Mouse (Mus musculus): ENCODE data around the gene Rac2. TPM values are rescaled to one million over a fixed set of nuclear protein-coding genes. Genes with fewer than 3 reads are reported as not detected.

Rac2 gene
- total RNA-seq, 2 experiments from 2014 or later: 21.3 to 27.1 TPM

DNA sequence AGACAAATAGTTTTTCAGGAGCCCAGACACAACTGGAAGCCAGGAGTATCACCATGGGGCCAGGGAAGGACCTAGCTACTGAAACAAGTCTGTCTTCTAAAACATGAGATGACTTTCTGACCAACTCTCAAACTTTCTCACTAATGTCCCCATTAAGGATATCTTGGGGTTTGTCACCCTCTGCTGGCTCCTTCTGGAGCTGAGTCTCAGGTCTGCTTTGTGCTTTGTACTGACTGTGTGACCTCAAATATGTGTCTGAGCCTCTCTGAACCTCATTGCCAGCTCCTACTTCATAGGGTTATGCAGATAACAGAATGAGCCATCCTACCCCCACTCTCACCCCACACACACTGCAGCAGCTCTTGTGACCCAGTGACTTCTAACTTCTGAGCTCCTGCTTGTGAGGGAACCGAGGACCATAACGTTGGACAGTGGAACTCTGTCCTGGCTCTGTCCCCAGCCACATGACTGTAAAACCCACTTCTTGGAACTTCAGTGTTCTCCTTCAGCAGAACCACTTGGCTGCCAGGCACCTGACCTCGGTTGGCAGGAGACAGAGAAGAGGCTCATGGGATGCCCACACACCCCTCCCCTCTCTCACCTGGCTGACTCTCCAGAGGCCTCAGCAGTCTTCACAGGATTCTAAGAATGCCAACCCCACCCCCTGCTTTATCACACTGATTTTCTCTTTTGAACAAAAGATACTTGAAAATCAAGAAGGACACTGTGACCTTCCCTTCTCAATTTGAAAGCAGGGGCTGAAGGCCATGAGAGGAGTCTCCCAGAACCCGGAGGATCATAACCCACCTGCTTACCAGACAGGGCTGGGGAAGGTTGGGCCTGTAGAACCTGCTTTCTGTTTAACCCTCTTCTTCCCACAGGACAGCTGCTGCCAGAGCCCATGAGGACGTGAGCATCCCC, 24.9 kb downstream of the Rac2 start:
- peak; percentile 52 for DNase-seq

DNA sequence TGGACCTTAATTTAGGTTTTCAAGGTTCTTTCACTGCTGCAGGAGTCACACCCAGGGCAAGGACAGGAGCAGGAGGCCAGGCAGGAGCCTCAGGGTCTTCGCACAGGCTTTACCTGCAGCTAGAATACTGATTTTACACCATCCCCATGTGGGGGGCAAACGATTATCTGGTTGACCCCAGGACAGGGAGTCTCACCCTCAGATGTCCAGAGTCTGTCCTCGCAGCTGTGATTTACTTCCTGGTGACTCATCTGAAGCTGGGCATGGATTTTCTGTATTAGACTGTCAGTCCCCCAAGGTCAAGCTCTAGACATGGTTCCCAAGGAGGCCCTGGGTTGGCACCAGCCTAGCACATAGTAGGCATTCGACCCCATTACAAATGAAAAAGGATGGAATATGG, 26.5 kb downstream of the Rac2 start:
- no peak for DNase-seq

DNA sequence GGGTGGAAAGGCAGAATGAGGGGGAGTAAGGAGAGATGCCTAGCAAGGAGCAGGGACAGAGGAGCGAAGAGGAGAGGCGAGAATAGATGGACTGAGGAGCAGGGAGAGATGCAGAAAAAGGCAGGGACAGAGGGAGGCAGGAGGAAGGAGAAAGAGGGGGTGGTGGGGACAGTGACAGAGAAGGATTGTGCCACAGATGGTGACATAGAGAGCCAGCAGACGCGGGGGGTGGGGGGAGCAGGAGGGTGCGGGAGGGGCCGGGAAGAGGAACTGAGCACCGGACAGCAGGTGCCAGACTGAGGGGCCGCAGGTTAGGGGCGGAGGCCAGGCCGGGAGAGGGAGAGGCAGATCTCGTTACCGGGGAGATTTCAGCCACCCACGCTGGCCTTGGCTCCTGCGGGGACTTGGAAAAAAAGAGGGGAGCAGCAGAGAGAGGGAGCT, 28.0 kb downstream of the Rac2 start, which contains the start of gene Sstr3:
TSS of gene Sstr3 (minus strand) at position 125 of the 441 bp plus-strand sequence.
- DNase-seq: peak; percentile 61

DNA sequence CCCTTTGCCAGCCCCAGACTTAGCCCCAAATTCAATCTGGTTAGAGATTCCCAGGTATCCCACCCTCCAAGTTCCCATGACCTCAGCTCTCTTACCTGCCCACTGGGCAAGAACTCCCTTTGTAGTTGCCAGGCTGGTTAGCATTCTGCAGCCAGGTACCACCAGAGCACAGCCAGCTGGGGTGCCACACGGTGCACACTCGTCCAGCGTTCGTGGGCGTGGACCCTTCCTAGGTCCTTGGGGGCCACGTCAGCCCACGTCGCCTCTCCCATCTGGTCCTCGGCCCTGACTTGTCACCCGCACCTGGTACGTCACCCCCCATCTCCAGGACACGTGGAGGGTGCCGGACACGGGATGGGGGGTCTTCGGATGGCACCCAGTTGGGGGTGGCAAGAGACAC, 28.5 kb downstream of the Rac2 start:
- no peak for DNase-seq

DNA sequence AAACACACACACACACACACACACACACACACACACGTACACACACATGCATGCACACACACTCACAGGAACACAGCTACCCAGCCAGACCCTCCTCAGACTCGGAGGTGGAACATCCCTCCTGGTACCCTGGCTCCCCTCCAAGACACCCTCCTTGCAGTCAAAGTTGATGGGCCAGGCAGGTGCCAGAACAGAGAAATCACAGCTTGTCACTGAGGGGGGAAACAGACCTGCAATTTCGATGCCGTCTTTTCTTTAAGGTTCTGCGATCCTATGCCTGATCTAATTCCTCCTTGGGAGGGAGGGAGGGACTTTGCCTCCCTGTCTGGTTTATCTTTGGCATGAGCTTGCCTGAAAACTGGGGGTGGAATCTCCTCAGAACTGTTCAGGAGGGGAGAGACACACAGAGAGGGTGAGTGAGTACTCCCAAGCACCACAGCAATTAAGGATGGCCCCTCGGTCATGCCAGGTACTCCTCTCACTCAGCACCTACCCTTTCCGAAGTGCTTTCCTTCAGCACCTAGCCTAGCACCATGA, 29.7 kb downstream of the Rac2 start:
- DNase-seq: no peak

DNA sequence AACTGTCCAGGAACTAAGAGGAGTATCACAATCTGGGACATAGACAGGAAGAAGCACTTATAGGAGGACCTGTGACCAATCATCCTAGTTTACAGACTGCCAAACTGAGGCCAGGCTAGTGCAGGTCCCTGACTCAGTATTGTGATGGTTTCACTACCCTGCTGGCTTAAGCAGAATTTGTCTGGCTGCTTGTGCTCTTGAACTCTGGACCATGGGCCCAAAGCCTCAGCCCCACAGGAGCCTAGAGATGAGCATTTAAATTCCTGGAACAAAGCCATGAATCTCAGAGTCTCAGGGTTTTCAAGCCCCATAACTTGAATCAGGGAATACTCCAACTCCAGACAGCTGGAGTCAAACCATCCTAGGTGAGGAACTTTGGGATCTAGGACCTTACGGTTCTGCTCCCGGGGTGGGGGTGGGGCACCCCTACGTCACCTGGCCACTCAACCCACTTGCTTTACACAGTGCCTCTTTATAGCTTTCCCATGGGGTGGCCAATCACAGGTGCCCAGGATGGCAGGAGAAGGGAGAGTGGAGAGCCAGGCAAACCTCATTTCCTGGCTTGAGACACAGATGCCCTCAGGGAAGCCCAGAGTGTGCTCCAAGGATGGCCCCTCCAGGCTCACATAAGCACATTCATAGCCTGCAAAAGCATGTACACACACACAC, 30.4 kb downstream of the Rac2 start:
- DNase-seq: no peak

DNA sequence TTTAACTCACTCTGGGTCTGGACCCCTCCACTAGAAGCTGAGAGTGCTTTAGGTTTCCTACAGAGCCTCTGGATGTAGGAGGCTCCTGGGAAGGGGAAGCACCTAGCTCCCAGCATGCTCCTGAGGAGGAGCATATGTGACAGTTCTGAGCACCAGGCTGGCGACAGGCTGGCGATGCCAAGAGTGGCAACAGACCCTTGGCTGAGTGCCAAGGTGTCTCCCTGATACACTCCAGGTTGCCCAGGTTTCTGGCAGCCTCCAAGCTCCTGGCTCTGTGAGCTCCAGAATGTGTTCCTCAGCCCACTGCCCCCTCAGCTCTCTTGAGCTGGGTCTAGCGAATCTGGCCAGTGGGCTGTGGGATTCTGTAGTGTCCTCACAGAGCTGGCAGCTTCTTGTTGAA, 31.0 kb downstream of the Rac2 start:
- DNase-seq: no peak

DNA sequence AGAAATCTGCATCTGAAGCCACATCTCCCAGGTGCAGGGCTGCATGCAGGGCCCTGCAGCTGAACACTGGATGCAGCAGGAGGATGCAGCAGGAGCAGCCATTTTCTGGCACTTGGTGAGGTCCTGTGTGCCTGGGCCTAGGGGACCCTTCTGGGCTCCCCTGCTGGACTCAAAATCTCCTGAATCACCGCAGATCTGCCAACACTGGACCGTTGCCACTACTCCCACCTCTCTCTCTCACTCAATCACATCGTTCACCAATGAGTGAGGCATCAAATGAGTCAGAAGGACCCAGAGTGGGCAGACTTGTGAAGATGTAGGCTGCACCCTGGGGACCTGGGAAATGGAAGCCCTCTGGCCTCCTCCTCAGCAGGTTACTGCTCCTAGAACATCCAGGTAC, 31.5 kb downstream of the Rac2 start:
- no peak for DNase-seq

DNA sequence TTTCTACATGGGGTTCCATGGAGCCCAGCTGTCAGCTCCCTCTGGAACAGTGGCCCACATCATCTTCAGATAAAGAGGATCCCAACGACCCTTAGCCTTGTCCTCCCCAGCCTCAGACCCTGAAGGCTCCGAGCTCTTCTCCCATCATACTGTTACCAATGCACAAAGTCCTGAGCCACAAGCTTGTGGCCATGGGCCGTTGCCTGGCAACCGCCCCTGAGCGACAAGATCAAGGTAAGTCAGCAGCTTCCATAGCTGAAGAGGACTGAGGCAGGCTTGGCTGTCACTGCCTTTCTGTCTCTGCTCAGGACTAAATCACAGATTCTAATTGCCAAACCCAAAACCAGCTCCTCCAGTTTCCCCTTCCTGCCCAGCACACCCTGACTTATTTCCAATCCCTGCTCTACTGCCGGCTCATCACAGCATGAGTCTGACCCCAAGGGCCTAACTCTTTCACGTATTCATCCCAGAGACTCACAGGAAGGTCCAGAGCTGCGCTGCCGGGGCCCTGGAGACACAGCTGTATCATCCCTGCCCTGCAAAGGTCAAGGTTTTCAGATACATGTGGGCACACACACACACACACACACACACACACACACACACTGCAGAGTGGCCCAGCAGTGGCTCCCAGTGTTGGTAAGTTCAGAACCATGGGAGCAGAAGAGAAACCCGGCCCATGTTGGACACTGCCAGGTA, 36.7 kb downstream of the Rac2 start:
- peak; percentile 46 for DNase-seq

DNA sequence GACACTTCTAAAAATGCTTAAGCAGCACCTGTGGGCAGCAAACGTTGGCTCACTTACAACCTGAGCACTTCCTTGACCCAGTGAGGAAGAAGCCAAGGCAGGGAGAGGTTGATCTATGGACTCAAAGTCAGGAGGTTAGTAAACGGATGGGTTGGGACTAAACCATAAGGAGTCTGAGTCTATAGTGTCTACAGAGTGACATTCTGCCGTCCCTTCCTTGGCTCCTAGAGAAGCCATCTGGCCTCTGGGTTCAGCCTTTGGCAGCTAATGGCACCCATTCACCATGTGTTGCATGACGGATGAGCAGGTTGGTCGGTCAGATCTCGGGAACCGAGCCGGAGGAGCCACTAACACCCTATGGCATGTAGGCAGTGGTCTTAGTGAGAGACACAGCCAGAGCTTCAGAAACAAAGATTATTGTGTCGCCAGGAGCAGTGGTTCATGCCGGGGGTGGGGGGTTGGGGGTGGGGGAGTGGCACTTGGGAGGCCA, 39.2 kb downstream of the Rac2 start:
- DNase-seq: no peak

DNA sequence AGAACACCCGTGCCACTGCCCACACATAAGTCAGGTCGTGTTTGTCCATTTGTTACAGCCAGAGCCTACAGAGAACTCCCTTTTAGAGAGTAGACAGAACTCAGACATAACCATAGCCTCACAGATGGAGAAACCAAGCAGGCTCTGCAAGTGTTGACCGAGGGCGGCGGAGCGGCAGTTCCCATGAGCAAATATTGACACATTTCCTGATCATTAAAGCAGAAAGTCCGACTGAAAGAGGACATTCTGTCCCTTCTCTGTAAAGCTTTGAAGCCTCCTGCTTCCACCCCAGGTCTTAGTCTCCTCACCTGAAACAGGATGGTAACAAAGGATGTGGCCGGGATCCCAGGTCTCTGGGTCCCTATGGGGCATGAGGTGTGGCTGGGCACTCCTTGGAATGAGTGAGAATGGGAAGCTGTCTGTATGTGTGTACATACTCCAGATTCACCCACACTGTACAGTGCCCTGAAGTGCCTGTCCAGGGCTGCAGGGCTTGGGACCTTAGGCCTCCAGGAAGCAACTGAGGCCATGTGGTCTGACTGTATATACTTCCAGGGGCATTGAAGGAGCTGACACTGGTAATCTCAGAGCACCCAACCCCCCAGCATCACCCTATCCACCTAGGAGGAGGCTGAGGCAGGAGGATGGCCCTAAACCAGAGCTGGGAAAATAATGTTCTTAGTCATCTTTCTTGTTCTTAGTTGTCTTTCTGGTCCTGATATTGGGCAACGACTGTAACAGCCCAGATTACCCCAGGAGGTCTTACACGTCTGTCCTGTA, 39.8 kb downstream of the Rac2 start:
- DNase-seq: no peak

DNA sequence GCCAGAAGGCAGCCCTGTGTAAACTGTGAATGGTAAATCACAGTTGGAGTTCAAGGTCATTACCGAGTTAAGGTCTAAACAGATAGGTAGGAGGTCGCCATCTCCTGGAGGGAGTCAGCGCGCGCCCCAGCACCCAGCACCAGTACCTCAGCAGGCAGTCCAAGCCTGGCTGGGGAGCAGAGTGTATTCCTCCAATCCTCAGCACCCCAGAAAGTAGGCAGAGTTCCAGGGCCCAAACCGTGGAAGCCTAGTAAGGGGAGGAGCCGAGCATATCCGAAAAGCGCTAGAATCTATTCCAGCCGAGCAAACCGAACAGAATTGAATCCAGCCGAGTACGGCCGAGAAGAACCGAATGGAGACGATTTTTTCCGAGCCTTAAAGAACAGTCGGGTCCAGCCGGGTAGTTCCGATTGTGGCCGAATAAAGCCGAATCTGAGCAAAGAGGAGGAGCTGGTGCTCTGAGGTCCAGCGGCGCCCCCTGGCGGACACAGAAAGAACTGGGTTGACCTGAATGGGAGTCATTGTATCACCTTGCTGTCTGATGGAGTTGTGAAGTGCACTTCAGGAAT, 40.6 kb downstream of the Rac2 start:
- peak; percentile 98 for DNase-seq

DNA sequence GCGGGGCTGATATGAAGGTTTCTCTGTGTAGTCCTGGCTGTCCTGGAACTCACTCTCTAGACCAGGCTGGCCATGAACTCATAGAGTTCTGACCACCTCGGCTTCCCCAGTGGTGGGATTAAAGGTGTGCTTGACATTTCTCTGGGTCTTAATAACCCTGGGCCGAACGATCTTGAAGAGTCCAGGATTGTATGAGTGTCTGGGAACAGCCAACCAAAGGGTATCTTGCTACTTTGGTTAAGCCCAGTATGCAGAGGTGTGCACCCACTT, 41.2 kb downstream of the Rac2 start:
- no peak for DNase-seq

DNA sequence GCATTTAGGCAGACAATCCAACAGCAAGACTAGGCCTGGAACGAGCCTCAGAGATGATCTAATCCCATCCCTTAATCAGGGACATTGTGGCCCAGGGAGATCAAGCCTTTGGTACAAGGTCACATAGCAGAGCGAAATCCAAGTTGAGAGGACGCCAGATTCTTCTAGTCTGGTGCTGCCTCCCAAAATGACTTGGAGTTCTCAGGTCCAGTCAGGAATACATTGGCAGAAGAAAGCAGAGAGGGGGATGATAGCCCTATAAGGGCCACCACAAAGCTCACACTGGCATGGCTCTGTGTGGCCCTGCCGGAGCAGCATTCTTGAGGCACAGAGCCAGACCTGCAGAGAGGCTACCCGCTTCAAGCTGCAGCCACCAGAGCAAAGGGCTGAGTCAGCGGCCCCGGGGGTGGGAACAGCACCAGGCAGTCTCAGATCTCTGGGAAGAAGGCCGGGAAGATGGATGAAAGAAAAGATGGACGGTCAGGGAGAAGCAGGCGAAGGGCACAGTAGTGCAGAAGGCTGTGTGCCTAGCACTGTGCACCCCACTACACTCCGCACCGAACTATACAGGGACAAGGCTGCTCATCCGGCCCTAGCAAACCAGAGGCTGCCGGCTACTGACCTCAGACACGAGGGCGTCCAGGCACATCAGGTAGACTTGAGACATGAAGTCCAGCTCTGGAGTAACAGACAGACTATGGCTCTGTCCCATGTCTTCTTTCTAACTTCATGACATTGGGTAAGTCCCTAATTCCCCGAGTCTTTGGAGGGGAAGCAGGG, 41.7 kb downstream of the Rac2 start, which contains the start of gene C1qtnf6:
TSS of gene C1qtnf6 (minus strand) at position 746 of the 780 bp plus-strand sequence.
- DNase-seq: peak; percentile 82

DNA sequence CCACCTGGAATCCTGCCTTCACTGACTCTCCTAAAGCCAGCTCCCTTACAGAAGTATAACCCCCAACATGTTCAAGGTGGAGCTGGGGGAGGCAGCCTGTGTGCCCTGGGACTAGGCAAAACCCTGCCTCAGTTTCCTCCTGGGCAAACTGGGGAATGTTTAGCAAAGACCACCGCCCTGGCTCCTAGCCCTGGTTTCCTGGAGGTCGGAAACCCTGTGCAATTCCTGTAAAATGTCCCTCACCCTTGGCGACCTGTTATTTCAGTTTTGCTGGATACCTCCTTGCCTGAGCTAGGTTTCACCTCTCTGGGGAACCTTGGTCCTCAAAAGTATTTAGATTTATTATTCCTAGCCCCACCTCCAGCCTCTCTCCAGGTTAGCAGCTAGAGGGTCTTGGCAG, 42.4 kb downstream of the Rac2 start:
- DNase-seq: no peak

DNA sequence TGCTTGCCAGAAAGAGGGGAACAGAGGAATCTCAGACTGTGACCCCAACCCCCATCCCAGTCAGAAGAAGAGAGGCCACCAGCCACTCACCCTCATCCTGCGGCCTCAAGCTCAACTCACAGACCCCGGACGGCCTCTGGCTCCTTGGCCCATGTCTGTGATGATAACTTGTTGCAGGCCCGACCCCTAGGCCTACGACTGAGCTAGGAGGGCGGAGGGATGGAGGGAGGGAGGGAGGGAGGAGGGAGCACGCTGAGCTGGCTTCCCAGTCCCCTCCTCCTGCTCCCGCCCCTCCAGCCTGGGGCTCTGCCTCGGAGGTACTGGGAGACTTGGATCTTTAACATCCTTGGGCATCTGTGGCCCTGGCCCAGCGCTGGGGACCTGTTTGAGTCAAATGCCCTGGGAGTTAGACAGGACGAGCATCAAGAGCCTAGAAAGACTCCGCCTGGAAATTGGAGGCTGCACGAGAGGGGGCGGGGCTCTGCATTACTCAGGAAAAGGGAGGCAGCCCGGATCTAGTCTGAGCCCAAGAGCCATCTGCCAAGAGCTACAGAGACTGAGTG, 43.1 kb downstream of the Rac2 start:
- DNase-seq: peak; percentile 85

DNA sequence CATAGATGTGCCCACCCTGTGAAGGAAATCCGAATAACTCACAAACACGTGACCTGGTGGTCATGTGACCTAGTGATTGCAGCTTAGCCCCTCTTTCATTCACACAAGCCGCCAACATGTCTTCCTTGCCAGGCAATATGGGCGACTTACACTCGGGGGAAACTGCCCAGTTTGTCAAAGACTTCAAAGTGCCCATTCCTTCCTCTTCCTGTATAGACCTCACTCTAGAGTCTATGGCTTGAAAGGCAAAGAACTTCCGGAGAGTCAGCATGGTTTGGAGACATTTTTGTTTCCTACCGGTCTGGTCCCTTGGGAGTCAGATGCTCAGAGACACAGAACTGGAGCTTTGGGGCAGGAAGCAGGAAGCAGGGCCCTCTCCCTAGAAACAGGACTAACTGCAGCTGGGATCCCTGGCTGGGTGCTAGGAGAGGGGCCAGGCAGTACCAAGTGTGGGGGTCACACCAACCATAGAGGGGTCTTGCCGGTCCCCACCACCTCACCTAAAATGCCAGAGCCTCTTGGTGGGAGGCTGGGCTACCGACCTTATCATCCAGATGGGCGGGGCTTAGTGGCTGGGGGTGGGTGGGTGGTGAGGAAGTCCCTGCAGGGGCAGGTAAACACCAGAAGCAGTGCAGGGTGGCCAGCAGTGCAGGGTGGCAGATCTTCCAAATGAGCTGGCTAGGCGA, 43.7 kb downstream of the Rac2 start:
- DNase-seq: peak; percentile 50

DNA sequence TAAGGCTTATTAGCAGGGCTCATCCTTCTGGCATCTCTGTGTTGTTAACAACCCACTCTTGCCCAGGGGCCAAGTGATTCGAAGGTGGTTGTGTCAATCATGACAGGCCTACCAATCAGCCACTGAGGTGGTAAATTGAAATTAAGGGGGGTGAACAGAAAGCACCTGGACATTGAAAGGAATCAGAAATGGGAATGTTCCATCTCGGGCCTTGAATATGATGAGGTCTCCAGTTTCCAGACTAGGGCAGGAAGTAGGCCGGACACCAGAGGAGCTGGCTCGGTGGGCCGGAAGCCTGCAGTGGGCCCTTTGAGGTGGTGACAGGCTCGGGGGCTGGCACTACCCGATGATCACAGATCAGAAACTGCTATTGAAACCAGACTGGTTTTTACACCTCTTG, 44.6 kb downstream of the Rac2 start:
- peak; percentile 58 for DNase-seq

DNA sequence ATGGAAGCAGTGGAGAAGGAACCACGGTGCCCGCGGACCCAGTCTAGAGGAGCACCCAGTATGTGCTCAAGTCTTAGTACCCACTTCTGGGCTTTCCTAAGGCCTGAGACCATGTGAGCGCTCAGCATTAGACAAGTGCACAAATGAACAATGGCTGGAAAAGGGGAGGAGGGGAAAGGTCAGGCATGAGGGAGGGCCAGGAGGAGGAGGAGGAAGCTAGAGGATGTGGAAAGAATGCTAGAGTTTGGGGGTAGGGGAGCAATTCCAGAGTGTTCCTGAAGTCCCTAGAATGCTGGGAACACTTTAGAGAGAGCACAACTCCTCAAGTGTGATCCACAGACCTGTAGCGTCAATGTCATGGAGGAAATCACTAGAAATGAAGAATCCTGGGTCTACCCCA, 48.4 kb downstream of the Rac2 start:
- DNase-seq: no peak

DNA sequence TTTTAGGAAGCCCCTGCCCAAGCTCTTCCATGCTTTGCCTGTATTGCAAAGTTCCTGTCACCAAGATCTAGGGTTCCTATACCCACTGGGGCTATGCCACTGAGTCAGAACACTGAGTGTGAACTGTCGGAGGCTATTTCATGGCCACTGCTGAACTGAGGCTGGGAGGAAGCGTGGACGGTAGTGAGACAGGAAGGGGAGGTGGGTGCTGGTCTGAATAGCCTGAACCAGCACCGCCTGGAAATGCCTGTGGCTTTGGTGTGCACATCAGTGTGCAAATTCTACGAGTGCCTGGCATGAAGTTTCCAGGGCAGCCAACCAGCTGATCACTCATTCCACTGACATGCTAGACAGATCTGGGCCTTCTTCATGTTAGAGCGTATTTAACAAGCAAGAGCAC, 50.7 kb downstream of the Rac2 start:
- DNase-seq: no peak
